Mouse (Mus musculus): ENCODE measurements at regions not wholly inside any gene's neighbourhood (a gene's known extent, or its start where the extent isn't known, plus 50 kb on each side); places are given as distances from the start of the nearest gene placed in this dataset.

GRCm38 (mm10) chr13:107607294-107607693, 437.0 kb upstream of the Smim15 start:
- H3K27ac ChIP-seq (ENCODE audit: insufficient read depth, low read length): no peak overlapping the region
- H3K4me3 ChIP-seq (replicated peaks; ENCODE audit: insufficient read depth, low read depth, low read length): no peak overlapping the region
- DNase-seq: no peak
- 57% methylated on average over 4 of the region's 4 CpGs for WGBS
- no peaks in the 10 kb centered on the region; the same call in 1 of the 2 replicates for H3K27me3 ChIP-seq (ENCODE audit: control insufficient read depth, insufficient read depth, low read length)
- TF ChIP-seq POLR2A (IDR thresholded peaks at IDR 0.05; ENCODE audit: borderline replicate concordance, insufficient read depth, low read length) (no peak), CTCF (IDR thresholded peaks at IDR 0.05; ENCODE audit: borderline replicate concordance, insufficient read depth, low read depth, low read length) (no peak)
- H3K4me1 ChIP-seq (ENCODE audit: control insufficient read depth, insufficient read depth, low read length): no peaks in the 10 kb centered on the region

GRCm38 (mm10) chr13:107602149-107602548, 442.1 kb upstream of the Smim15 start:
- TF ChIP-seq POLR2A (IDR thresholded peaks at IDR 0.05; ENCODE audit: borderline replicate concordance, insufficient read depth, low read length) (no peak), CTCF (IDR thresholded peaks at IDR 0.05; ENCODE audit: borderline replicate concordance, insufficient read depth, low read depth, low read length) (no peak)
- WGBS: 90% methylated on average over 5 of the region's 5 CpGs

GRCm38 (mm10) chr13:107601132-107601439, 443.2 kb upstream of the Smim15 start:
- TF ChIP-seq POLR2A (IDR thresholded peaks at IDR 0.05; ENCODE audit: borderline replicate concordance, insufficient read depth, low read length): no peak
- TF ChIP-seq CTCF (IDR thresholded peaks at IDR 0.05; ENCODE audit: borderline replicate concordance, insufficient read depth, low read depth, low read length): no peak
- no peak overlapping the region for H3K27ac ChIP-seq (ENCODE audit: insufficient read depth, low read length)
- 92% methylated on average over 4 of the region's 4 CpGs for WGBS
- peaks cover 2% of the 10 kb centered on the region; the same call in 1 of the 2 replicates for H3K4me1 ChIP-seq (ENCODE audit: control insufficient read depth, insufficient read depth, low read length)
- no peaks in the 10 kb centered on the region; the same call in 1 of the 2 replicates for H3K27me3 ChIP-seq (ENCODE audit: control insufficient read depth, insufficient read depth, low read length)
- no peak for DNase-seq
- no peak overlapping the region for H3K4me3 ChIP-seq (replicated peaks; ENCODE audit: insufficient read depth, low read depth, low read length)

More at GRCm38 (mm10) chr13:107602149-107602548, 442.1 kb upstream of the Smim15 start:
- Histone ChIP-seq H3K27me3 (ENCODE audit: control insufficient read depth, insufficient read depth, low read length) (no peaks in the 10 kb centered on the region; the same call in 1 of the 2 replicates), H3K4me1 (ENCODE audit: control insufficient read depth, insufficient read depth, low read length) (peaks cover 2% of the 10 kb centered on the region; the same call in 1 of the 2 replicates), H3K4me3 (replicated peaks; ENCODE audit: insufficient read depth, low read depth, low read length) (no peak overlapping the region), H3K27ac (ENCODE audit: insufficient read depth, low read length) (no peak overlapping the region)
- no peak for DNase-seq

GRCm38 (mm10) chr13:107600331-107601131, 443.7 kb upstream of the Smim15 start:
- 36% methylated on average over 22 of the region's 22 CpGs for WGBS

GRCm38 (mm10) chr13:107599094-107599644, 445.1 kb upstream of the Smim15 start:
- H3K4me1 ChIP-seq (ENCODE audit: control insufficient read depth, insufficient read depth, low read length): peaks cover 2% of the 10 kb centered on the region; the same call in 1 of the 2 replicates
- no peak for DNase-seq
- H3K27ac ChIP-seq (ENCODE audit: insufficient read depth, low read length): peak overlapping the region; percentile 30; the same call in 1 of the 2 replicates
- H3K27me3 ChIP-seq (ENCODE audit: control insufficient read depth, insufficient read depth, low read length): no peaks in the 10 kb centered on the region; the same call in 1 of the 2 replicates
- H3K4me3 ChIP-seq (replicated peaks; ENCODE audit: insufficient read depth, low read depth, low read length): no peak overlapping the region
- 39% methylated on average over 4 of the region's 4 CpGs for WGBS
- TF ChIP-seq POLR2A (IDR thresholded peaks at IDR 0.05; ENCODE audit: borderline replicate concordance, insufficient read depth, low read length) (no peak), CTCF (IDR thresholded peaks at IDR 0.05; ENCODE audit: borderline replicate concordance, insufficient read depth, low read depth, low read length) (no peak)

More at GRCm38 (mm10) chr13:107600331-107601131, 443.7 kb upstream of the Smim15 start:
- no peak for DNase-seq
- Histone ChIP-seq H3K27me3 (ENCODE audit: control insufficient read depth, insufficient read depth, low read length) (no peaks in the 10 kb centered on the region; the same call in 1 of the 2 replicates), H3K27ac (ENCODE audit: insufficient read depth, low read length) (no peak overlapping the region), H3K4me3 (replicated peaks; ENCODE audit: insufficient read depth, low read depth, low read length) (no peak overlapping the region), H3K4me1 (ENCODE audit: control insufficient read depth, insufficient read depth, low read length) (peaks cover 2% of the 10 kb centered on the region; the same call in 1 of the 2 replicates)
- TF ChIP-seq CTCF (IDR thresholded peaks at IDR 0.05; ENCODE audit: borderline replicate concordance, insufficient read depth, low read depth, low read length) (no peak), POLR2A (IDR thresholded peaks at IDR 0.05; ENCODE audit: borderline replicate concordance, insufficient read depth, low read length) (no peak)

- Histone ChIP-seq H3K4me1 (ENCODE audit: control insufficient read depth, insufficient read depth, low read length) (peaks cover 2% of the 10 kb centered on the region; the same call in 1 of the 2 replicates), H3K27ac (ENCODE audit: insufficient read depth, low read length) (no peak overlapping the region), H3K27me3 (ENCODE audit: control insufficient read depth, insufficient read depth, low read length) (no peaks in the 10 kb centered on the region), H3K4me3 (replicated peaks; ENCODE audit: insufficient read depth, low read depth, low read length) (no peak overlapping the region)
- DNase-seq: no peak
- WGBS: 62% methylated on average over 1 of the region's 1 CpGs
- TF ChIP-seq CTCF (IDR thresholded peaks at IDR 0.05; ENCODE audit: borderline replicate concordance, insufficient read depth, low read depth, low read length): no peak
- TF ChIP-seq POLR2A (IDR thresholded peaks at IDR 0.05; ENCODE audit: borderline replicate concordance, insufficient read depth, low read length): no peak
Observed at GRCm38 (mm10) chr13:107598391-107598790, 445.9 kb upstream of the Smim15 start.

- Histone ChIP-seq H3K4me3 (replicated peaks; ENCODE audit: insufficient read depth, low read depth, low read length) (no peak overlapping the region), H3K27ac (ENCODE audit: insufficient read depth, low read length) (no peak overlapping the region), H3K4me1 (ENCODE audit: control insufficient read depth, insufficient read depth, low read length) (peaks cover 2% of the 10 kb centered on the region; the same call in 1 of the 2 replicates), H3K27me3 (ENCODE audit: control insufficient read depth, insufficient read depth, low read length) (no peaks in the 10 kb centered on the region)
- no peak for TF ChIP-seq POLR2A (IDR thresholded peaks at IDR 0.05; ENCODE audit: borderline replicate concordance, insufficient read depth, low read length)
- TF ChIP-seq CTCF (IDR thresholded peaks at IDR 0.05; ENCODE audit: borderline replicate concordance, insufficient read depth, low read depth, low read length): no peak
- WGBS: 58% methylated on average over 2 of the region's 2 CpGs
- no peak for DNase-seq
Observed at GRCm38 (mm10) chr13:107597217-107597616, 447.0 kb upstream of the Smim15 start.

Data from cerebellum, adult 2 months (tissue).